Mouse (Mus musculus) cerebellum, adult (tissue): ENCODE data around the gene Olfr490.

ENCODE experiments used
- ATAC-seq: cut with Nextera tagmentation; 2 replicates; pipeline ENCODE4 v1.9.2; 2017; ENCODE audit warnings: mild to moderate bottlenecking, moderate library complexity, mixed read lengths; ENCODE audit not compliant: insufficient number of reproducible peaks, low FRiP score, low TSS enrichment

The Olfr490 gene

DNA sequence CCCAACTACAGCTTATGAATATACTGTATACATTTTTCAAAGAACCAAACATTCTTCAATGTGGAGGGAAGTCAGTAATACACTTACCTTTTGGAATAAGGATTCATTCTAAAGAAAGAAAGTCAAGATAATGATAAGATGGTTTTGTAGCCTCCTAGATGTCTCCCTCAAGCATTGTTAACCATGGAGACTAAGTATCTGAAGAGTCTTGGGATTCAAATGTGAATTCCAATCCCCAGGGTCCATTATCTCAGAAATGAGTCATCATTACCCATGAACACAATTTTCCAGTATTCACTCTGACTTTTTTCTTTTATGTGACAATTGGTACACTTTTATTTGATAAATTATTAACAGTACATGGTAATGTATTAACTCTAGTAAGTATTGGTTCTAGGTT is at the start of gene Olfr490:
Gene Olfr490, minus strand, starts transcription at position 101 of the 400 bp plus-strand sequence.
- ATAC-seq: no peak

DNA sequence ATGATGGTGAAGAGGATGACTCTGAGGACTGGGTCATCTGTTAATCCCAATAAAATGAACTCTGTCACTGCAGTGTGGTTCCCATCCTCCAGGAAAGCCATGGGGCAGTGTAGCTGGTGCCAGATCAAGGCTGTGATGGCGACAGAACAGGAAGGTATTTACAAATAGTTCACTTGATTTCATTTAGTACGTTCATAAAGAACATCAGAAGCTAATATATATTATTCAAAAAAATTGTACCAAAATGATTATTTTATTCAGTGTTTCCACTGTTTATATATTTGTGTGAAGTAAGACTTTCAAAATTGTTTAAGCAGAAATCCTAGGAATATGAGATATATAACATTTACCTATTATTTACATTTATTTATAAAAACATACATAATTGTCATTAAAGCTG is 34.8 kb upstream of the Olfr490 start, which contains the start of gene Olfr492:
Gene Olfr492, minus strand, starts transcription at position 101 of the 400 bp plus-strand sequence.
- ATAC-seq: no peak

DNA sequence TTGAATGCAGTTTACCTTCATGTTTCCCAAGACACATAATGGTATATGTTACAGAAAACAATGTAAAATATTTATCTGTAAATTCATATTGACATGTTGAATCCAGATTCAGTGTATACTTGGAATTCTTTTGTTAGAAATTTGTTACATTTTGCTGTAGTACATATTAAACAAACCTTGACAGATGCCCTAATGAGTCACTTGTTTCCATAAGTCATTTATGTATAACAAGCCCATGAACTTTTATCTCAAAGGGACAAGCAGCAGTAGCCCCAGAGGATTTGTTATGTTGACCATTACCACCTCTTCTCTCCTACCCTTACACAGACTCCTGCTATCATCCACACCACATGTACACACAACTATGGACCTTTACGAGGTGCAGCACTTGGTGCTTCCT is 24.4 kb upstream of the Olfr490 start, which contains the start of gene Olfr491:
Gene Olfr491, plus strand, starts transcription at position 301 of the 400 bp plus-strand sequence.
- ATAC-seq: no peak

DNA sequence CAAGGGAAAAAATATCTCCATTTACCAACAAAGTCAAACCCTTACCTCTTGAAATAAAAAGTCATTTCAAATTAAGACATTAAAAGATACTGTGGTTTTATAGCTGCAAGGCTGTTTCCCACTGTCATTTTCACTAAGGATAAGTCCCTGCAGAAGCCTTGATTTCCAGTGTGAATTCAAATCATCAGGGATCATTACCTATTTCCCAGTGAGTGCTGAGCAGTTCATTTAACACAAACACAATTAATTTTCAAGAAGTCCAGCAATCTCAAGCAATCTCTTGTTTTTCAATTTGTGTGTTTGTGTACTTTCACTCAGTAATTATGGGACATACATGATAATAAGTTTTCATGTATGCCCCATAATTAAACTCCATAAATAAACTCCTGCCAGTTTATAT is 30.5 kb downstream of the Olfr490 start, which contains the start of gene Olfr488:
Gene Olfr488, minus strand, starts transcription at position 101 of the 400 bp plus-strand sequence.
- no peak for ATAC-seq
